Mouse (Mus musculus): ENCODE measurements around the gene Abcc4.
A peak's percentile ranks its signal among the peaks of the same experiment; 100 is the strongest.
"Not testable (repeated sequence)": the region's sequence is repeated elsewhere in the genome, so short reads cannot be mapped to it uniquely, and the experiment has no call there.

Abcc4 gene

GRCm38 (mm10) chr14:118579013-118579728 is 126.8 kb downstream of the Abcc4 start:
- ATAC-seq (ENCODE audit: low TSS enrichment): no peak

- ATAC-seq (ENCODE audit: low TSS enrichment): no peak
These were observed 128.1 kb downstream of the Abcc4 start for GRCm38 (mm10) chr14:118577895-118578294.

GRCm38 (mm10) chr14:118572688-118573245 is 133.3 kb downstream of the Abcc4 start:
- no peak for ATAC-seq (ENCODE audit: low TSS enrichment)

GRCm38 (mm10) chr14:118569586-118569985 is 136.4 kb downstream of the Abcc4 start:
- no peak for ATAC-seq (ENCODE audit: low TSS enrichment)

GRCm38 (mm10) chr14:118568116-118568673 is 137.8 kb downstream of the Abcc4 start:
- no peak for ATAC-seq (ENCODE audit: low TSS enrichment)

- ATAC-seq (ENCODE audit: low TSS enrichment): peak; percentile 31; the same call in 1 of the 2 replicates
These were observed 139.2 kb downstream of the Abcc4 start for GRCm38 (mm10) chr14:118566809-118567208.

- ATAC-seq (ENCODE audit: low TSS enrichment): peak; percentile 98
These were observed 139.8 kb downstream of the Abcc4 start for GRCm38 (mm10) chr14:118566214-118566688.

- no peak for ATAC-seq (ENCODE audit: low TSS enrichment)
These were observed 140.3 kb downstream of the Abcc4 start for GRCm38 (mm10) chr14:118565696-118566095.

GRCm38 (mm10) chr14:118563570-118563969 is 142.4 kb downstream of the Abcc4 start:
- ATAC-seq (ENCODE audit: low TSS enrichment): no peak

GRCm38 (mm10) chr14:118552901-118553475 is 153.0 kb downstream of the Abcc4 start:
- ATAC-seq (ENCODE audit: low TSS enrichment): no peak

GRCm38 (mm10) chr14:118552390-118552789 is 153.6 kb downstream of the Abcc4 start:
- ATAC-seq (ENCODE audit: low TSS enrichment): no peak

GRCm38 (mm10) chr14:118551725-118552285 is 154.2 kb downstream of the Abcc4 start:
- ATAC-seq (ENCODE audit: low TSS enrichment): no peak

GRCm38 (mm10) chr14:118551061-118551724 is 154.8 kb downstream of the Abcc4 start:
- no peak for ATAC-seq (ENCODE audit: low TSS enrichment)

- ATAC-seq (ENCODE audit: low TSS enrichment): no peak
These were observed 161.5 kb downstream of the Abcc4 start for GRCm38 (mm10) chr14:118544493-118544892.

GRCm38 (mm10) chr14:118542947-118543346 is 163.1 kb downstream of the Abcc4 start:
- ATAC-seq (ENCODE audit: low TSS enrichment): no peak

GRCm38 (mm10) chr14:118531539-118531938 is 174.5 kb downstream of the Abcc4 start:
- no peak for ATAC-seq (ENCODE audit: low TSS enrichment)

GRCm38 (mm10) chr14:118514280-118515031 is 191.6 kb downstream of the Abcc4 start:
- ATAC-seq (ENCODE audit: low TSS enrichment): no peak

GRCm38 (mm10) chr14:118511715-118512114 is 194.3 kb downstream of the Abcc4 start:
- not testable (repeated sequence) for ATAC-seq (ENCODE audit: low TSS enrichment)

GRCm38 (mm10) chr14:118510793-118511192 is 195.2 kb downstream of the Abcc4 start:
- no peak for ATAC-seq (ENCODE audit: low TSS enrichment)

- ATAC-seq (ENCODE audit: low TSS enrichment): no peak
These were observed 195.8 kb downstream of the Abcc4 start for GRCm38 (mm10) chr14:118510216-118510615.

GRCm38 (mm10) chr14:118507829-118508228 is 198.2 kb downstream of the Abcc4 start:
- no peak for ATAC-seq (ENCODE audit: low TSS enrichment)
